Mouse (Mus musculus): Measurements from ENCODE around the gene Rfx8.

GRCm38 (mm10) chr1:39735493-39735892, 14.7 kb upstream of the Rfx8 start:
- TF ChIP-seq EP300 (IDR thresholded peaks at IDR 0.05; ENCODE audit: low read depth in 1 of 2, low read length in 2 of 2), result no peak
- TF ChIP-seq ELF1 (IDR thresholded peaks at IDR 0.05; ENCODE audit: low read depth, low read length), result no peak
- no peak for TF ChIP-seq ZNF384 (IDR thresholded peaks at IDR 0.05; ENCODE audit: low read depth, low read length)
- TF ChIP-seq SIN3A (IDR thresholded peaks at IDR 0.05; ENCODE audit: low read length), result no peak
- no peak for TF ChIP-seq CTCF (IDR thresholded peaks at IDR 0.05 in 2 of 3, conservative IDR thresholded peaks at IDR 0.05 in 1 of 3; ENCODE audit: control insufficient read depth in 1 of 3, insufficient read depth in 1 of 3, low read depth in 2 of 3, low read length in 3 of 3, poor library complexity in 1 of 3, severe bottlenecking in 1 of 3)
- no peak for TF ChIP-seq SMC3 (IDR thresholded peaks at IDR 0.05; ENCODE audit: low read depth, low read length)
- no peak for TF ChIP-seq KAT2A (conservative IDR thresholded peaks at IDR 0.05; ENCODE audit: low read depth, low read length)
- no peak for TF ChIP-seq GABPA (IDR thresholded peaks at IDR 0.05; ENCODE audit: low read depth, low read length)
- no peak for TF ChIP-seq JUND (IDR thresholded peaks at IDR 0.05; ENCODE audit: low read depth, low read length)
- no peak for TF ChIP-seq USF2 (IDR thresholded peaks at IDR 0.05; ENCODE audit: borderline replicate concordance in 1 of 2, insufficient read depth in 1 of 2, low read depth in 1 of 2, low read length in 2 of 2)
- TF ChIP-seq GATA1 (IDR thresholded peaks at IDR 0.05; ENCODE audit: low read depth, low read length), result no peak
